Mouse (Mus musculus): ENCODE data around the gene Gsta3.
"Not testable (repeated sequence)": the region's sequence is repeated elsewhere in the genome, so short reads cannot be mapped to it uniquely, and the experiment has no call there.

Gsta3 gene

DNA sequence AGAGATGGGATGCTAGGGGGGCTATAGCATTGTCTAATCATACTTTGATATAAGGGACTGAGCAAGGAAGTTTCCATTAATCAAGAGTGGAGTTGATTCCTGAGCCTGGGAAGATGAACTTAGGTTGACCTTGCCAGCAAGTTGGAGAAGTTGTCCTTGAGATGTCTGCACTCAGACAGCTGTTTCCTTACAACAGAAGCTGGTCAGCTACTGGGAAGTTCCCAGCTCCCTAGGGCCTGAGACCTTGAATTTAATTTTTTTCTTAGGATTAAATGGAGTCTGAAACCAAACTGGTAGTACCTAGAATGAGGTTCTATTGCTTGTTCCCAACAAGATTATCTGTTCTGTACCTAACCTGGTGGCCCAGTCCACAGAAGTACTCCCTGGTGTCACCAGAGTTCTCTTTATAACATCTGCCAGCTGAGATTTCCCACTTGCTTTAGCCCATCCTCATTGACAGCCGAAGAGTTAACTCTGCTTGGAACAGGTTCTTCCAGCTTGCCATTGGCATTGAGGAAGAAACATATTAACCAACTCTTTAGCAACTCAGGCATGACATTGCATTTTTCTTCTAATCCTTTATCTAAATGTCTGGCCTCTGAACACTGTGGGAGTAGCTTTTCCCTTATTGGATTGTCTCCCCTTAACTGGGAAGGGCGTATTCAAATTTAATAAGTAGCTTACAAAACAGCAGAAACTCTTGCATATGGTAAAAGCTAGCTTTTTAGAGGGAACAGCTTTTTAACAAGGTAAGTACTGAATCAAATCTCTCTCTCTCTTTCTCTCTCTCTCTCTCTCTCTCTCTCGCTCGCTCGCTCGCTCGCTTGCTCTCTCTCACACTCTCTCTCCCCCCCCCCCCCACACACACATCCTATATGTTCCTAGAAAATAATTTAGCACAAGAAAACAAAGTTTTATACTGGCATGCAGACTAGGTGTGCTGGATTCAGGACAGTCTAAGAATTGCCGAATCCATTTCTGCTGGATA, at the start of gene Gsta3:
Gene Gsta3, plus strand, starts transcription at position 679 of the 988 bp plus-strand sequence.
- peak; percentile 20 for DNase-seq (ENCODE audit: low spot score)

DNA sequence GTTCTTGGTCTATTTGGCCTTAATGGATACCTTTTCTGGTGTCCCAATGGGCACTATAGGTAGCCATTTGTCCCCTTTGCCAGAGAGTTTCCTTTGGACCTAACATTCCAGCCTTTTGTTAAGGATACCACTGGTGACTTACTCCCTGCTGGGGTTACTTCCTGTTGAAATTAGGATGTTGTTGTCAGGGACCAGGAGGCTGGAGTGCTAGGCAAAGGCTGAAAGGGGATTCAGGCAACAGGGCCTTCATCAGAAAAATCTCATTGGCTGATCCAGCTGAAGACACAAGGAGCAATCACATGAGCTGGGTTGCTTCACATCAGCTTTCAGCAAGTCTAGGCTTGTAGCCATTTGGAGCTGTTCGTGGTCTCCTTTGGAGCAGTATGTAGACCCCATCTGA, 34.1 kb upstream of the Gsta3 start:
- DNase-seq (ENCODE audit: low spot score): no peak

DNA sequence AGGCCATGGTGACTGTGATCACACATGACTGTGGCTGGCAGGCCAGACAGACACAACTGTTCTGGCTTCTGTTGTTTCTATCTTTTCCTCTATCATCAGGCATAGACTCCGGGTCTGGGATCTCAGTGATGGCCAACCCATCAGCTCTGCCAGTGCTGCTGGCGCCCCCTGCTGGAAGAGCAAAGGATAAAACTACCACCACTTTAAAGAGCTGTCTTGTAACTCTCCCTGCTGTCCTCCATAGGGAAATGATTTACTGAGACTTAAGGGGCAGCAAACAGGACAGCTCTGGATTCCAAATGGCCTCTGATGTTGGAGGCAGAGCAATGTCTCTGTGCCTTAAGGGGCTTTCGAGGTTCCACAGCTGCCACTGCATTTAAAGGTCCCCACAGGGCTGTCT, 26.9 kb upstream of the Gsta3 start:
- DNase-seq (ENCODE audit: low spot score): not testable (repeated sequence)

DNA sequence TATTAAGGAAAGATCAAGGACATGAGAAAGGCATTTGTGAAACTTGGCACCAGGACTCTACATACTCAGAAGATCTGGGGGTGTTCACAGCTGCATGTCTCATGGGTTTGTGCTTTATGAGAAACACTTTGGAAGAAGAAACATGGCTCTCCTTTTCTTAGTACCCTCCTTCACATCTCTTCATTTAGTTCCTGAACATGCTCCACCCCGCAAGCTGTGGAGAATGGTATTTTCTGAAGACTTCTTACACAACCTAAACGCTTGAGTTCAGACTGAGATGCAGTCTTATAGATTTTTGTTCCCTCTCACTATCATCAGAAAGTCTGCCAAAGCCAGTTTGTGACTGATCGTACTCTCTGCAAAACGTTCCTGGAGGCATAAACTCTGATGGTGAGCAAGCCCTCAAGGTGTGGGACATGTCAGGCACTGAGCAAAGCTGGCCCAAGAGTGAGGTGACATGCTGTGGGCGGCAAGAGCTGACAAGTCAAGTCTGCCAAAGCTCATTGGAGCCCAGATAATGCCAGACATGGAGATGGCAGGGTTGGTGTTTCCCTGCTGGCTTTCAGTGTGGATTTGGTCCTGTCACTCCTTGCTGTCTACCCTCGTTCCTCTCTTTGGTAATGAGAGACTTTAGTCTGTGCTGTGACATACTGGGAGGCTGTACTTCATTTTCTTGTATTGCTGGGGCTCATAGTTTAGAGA, 26.2 kb upstream of the Gsta3 start:
- DNase-seq (ENCODE audit: low spot score): not testable (repeated sequence)

DNA sequence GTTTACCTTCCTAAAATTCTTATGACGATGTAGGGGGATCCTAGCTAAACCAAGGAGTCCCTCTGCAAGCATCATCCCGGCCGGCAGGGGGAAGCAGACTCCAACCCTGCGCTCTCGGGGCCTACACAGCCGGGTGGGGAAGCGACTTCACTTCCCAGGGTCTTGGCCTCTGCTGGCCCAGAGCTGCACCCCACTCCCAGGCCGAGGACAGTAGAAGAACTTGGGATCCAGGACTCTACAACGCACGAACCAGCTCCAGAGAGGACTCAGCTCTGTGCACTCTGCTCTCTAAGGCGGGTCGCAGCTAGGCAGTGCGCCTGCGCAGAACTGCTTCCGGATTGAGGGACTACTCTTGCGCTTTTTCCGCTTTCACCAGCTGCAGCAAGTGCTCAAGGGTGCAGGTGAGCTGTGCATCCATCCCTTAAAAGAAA, 21.9 kb upstream of the Gsta3 start, which contains the start of gene Tmem14a:
Gene Tmem14a, plus strand, starts transcription at position 87 of the 431 bp plus-strand sequence.
- DNase-seq (ENCODE audit: low spot score): peak; percentile 91

DNA sequence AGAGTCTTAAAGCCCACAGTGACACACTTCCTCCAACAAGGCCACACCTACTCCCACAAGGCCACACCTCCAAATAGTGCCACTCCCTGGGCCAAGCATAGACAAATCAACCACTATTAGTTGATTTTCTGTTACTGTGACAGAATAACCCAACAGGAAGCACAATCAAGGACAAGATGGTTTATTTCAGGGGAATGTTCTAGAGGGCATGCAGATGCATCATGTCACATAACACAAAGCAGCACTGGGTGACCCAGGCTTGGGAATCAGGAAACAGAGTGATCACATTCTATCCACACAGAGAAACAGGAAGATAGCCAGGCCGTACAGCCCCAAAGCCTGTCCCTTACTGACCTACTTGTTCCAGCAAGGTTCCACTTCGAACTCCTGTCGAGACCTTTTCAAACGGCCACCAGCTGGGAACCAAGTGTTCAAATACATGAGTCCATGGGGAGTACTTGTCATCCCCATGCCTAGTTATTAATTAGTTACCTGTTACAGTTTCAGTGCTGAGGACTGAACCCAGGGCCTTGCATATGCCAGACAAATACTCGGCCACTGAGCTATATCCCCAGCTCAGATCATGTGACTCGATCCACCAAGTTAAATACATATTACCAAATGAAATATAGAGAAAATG, 12.5 kb upstream of the Gsta3 start:
- DNase-seq (ENCODE audit: low spot score): no peak

DNA sequence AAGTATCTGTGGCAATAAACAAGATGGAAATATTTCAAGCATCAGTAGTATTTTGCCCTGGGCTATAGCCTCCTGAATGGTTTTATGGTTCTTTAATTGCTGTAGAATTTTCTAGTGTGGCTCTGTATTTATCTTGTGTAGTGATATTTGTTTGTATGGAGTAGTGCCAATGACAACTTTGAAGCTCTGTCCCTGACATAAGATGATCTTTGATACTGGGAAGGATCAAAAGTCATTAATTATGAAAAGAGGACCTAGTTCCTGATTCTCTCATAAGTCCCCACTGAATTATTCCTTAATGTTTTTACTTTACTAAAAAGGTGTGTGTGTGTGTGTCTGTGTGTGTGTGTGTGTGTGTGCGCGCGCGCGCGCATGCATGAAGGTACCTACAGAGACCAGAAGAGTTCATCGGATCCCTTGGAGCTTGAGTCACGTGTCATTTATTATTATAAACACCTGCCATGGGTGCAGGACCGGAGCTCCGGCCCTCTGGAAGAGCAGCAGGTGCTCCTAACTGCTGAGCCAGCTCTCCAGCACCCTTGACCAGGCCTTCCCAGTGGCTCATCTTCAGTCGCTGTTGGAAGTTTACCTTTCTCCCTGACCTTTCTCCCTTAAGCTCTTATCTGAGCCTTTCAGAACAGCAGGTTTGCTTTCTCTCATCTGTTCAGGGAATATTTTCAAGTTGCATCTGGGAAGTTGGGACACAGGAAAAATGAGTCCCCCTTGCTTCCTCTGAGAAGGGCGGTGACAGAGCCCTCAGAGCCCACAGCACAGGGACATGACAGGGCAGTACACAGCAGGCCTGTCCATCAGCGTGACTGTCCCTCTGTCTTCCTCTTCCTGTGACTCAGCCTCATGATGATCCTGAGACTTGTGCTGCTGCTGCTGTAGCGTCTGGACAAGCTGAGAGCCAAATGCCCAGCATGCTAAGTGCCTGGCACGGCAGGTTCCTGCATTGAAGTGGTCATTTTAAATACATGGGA, 11.4 kb upstream of the Gsta3 start:
- DNase-seq (ENCODE audit: low spot score): not testable (repeated sequence)

DNA sequence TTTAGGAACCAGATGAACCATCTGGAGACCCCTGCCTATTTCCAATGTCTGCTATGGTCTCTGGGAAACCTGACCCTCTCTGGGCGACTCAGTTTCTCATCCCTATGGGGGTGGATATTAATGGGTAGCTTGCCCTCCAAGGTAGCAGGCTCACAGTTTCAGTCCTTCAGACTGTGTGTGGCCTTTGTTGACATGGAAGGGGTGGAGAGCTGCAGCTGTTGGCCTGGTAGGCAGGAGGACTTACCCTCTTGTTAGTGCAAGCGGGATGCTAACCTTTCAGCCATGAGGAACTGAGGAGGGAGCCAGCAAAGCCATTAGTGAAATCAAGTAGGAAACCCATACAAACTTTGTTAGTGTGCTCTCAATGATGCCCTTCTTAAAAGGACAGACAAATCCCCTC, 10.0 kb upstream of the Gsta3 start:
- DNase-seq (ENCODE audit: low spot score): no peak

DNA sequence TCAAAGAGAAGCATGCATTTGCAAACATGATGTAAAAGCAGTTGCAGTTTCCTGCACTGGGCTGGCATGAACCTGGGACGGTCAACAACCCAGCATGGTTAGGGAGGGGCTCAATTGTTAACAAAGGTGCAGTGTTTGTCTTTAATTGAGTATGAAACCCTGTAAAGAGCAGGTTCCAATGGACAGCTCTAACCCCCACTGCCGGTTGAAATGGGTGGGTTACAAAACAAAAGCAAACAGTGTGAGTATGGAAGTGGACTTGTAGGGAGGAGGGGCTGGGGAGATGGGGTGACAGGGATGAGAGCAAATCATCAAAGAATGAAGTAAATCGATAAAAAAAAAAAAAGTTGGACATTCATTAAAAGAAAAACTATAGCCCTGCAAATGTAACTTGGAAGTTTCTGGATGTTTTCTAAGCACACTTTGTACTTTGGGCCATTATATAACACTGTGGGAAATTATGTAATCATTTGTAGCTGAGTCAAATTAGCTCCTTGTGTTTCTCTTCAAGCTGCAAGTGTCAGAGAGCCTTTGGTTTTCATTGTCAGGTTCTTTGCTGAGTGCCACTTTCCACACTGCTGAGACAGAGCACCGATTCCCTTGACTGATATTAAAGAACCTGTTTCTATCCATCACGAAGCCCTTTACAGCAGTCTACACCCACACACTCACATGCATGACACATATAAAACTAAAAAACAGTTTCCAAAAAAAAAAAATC, 8.5 kb upstream of the Gsta3 start:
- peak; percentile 12 for DNase-seq (ENCODE audit: low spot score)

DNA sequence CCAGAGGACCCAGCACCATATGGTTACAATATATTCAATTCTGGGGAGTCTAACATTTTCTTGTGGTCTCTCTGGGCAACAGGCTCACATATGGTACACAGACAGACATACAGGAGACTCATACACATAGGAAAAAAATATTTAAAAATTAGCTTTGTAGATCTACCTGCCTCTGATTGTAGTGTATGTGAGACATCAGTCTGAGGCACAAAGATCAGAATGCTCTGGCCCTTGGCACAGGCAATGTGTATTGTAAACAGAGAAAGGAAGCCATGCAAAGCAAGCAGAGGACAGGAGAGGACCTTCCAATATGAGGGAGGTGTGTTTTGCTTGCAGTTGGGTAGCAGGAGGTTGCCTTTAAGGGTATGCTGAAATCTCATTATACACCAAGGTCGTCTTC, 7.9 kb upstream of the Gsta3 start:
- no peak for DNase-seq (ENCODE audit: low spot score)

DNA sequence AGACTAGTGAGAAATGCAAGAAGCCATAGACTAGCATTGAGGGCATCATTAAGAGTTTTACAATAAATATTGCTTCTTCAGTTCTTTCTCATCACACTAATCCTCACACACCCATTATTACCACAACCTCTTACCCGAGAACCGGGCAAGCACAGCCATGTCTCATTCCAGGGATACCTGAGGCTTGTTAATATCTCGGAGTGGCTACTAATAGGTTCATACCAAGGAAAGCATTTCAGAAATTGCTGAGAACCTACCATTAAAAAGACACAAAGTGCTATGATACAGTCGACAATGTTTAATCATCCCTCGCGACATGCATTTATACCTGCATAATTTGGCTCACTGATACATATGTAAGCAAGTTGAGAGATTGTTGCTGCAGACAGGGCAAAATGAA, 5.0 kb upstream of the Gsta3 start:
- no peak for DNase-seq (ENCODE audit: low spot score)

DNA sequence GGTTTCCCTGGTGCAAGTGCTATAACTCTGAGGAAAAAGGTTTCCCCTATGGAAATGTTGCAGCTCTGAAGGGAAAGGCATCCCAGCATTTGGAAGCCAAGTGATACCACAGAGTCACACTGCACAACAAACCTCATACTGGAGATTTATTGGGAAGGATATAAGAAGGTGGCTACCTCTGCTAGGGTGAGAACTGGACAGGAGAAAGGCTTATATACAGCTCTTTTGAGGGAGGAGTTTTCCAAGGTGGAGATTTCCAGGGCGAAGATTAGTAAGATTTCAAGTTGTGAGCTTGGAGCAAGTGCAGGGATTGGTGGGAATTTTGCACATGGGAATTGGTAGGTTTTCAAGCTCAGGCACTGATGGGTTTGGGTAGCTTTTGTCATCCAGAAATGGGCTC, 707 bp downstream of the Gsta3 start:
- DNase-seq (ENCODE audit: low spot score): no peak

DNA sequence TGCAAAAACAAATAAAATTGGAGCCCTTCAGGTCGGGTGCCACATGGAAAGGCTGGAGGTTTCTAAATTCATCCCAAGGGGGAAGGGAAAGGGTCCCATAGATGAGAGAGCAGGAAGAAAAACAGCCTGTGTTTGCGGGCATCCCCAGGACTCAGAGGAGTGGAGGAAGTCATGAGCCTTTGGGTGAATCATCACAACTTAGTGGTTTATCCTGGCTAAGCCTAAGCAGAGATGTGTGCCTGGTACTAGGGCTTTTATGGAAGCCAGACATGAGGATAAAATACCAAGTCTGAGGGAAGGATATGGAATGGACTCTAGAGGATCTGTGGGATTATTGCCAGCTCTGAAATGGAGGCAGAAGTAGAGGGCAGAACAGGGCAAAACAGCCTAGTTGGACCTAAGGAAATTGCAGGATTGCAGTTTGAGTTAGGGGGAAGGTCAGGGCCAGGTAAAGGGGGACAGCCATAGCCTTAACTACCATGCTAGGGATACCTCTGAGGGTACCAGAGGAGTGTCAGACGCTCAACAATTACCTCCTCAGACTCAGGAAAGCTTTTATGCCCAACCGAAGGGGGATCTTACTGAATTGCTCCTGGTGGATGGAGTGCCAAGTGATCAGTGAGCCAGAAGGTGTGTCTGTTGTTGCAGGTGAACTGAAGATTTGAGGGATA, 4.0 kb downstream of the Gsta3 start:
- DNase-seq (ENCODE audit: low spot score): no peak

DNA sequence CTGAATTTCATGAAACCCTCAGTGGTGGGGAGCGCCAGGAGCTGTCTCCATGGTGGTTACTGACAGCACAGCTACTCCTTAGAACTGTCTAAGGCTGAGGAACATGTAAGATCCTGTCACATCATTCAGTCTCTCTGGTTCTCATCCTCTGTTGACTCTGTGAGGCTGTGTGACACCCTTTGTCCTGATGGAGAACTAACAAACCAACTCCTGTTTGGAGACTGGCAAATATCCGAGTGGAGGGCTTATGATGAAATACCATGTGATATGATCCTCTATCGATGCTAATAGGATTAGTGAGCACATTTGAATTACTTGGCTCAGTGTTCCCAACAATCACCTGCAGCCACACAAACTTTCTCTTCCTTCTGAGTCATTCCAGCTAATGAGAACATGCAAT, 5.7 kb downstream of the Gsta3 start:
- no peak for DNase-seq (ENCODE audit: low spot score)

DNA sequence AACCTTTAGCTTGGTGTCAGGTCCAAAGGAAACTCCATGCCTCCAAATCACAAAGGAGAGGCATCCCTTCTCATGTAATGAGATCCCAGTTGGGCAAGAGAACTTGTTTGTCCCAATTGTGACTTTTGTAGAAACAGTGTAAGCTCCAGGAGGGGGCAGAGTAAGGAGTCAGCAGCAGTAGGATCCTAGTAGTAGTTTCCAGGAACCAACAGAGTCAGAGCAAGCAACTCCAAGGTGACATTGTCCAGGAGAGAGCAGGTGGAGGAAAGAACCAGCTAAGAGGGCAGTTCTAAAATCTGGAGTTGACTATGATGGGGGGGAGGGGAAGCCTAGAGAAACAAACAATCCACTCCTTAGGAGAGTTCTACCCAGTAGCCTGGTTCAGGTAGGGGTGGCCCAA, 7.5 kb downstream of the Gsta3 start:
- no peak for DNase-seq (ENCODE audit: low spot score)

DNA sequence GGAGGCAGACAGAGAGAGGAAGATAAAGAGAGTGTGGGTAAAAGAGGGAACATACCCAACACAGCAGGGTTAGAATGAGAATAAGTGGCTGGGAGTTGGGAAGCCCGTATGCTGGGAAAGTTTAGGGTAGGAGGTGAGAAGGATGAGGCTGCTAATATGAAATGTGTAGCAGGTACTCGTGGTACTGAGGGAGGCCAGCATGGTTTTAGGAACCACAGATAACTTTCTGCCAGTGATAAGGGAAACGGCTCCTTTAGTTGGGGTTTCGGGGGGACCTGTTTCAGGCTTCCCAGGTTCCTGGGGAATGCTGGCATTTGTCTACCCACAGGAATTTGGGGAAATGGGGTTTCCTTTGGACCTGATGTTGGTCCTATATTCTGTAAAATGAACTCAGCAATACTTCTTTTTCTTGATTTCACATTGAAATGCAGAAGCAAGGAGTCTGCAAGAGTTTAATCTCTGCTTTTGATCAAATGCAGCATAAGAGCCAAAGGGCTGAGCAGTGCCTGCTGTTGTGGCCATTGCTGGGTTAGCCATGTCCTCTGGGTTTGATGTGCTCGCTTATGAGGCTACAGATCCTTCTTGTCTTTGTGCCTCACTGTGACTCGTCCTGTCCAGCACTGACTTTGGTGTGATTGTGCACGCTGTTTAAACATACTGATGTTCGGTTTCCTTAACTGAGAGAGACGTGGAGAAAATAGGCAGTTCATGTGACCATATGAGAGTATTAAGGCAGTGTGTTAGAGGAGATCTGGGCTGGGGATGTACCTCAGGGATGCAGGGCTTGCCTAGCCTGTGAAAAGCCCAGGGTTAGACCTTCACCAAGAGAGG, 8.4 kb downstream of the Gsta3 start:
- no peak for DNase-seq (ENCODE audit: low spot score)

DNA sequence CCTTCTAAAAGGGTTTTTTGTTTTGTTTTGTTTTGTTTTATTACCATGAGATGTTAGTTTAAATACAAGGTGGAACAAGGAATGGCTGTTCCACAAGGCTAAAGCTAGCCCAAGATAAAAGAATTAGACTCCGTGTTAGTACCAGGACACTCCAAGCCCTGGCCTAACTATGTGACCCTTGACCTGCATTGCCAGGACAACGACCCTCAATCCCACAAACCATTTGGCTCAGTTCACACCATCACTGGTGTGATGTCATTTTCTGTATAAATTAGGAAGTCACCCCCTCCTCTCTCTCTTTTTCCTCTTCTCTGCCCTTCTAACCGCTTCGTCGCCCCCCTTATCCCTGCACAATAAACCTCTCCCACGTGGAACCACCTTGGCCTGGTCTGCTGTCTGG, 11.3 kb downstream of the Gsta3 start:
- DNase-seq (ENCODE audit: low spot score): no peak

DNA sequence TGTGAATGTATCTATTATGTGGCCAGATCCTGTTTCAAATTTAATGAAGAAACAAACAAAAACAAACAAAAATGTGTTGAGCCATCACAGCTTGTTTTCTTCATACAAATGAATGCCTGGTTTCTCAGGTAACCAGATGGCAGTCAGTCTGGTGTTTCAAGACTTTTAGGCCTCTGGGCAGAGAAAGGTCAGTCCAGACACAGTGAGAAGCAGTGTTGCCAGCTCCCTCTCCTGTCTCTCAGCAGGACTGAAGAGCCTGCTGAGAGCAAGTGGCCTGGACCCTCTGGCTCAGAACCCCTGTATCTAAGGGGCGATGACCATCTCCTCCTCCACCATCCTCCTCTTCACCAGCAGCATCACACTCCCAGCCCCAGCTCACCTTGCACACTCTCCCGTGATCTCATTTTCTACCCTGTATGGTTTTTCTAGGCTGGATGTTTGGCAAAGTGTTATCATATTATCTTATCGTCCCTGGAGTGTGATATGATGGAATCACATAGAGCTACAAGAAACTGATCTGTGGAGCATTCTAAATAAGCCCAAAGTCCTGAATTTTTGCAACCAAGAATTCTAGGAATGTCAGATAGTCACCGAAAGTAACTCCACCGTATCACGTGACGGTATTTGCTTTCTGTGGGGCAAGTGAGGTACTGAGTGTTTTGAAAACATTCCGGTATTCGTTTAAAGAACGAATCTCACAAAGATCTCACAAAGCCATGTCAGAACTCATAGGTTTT, 12.3 kb downstream of the Gsta3 start:
- DNase-seq (ENCODE audit: low spot score): no peak

DNA sequence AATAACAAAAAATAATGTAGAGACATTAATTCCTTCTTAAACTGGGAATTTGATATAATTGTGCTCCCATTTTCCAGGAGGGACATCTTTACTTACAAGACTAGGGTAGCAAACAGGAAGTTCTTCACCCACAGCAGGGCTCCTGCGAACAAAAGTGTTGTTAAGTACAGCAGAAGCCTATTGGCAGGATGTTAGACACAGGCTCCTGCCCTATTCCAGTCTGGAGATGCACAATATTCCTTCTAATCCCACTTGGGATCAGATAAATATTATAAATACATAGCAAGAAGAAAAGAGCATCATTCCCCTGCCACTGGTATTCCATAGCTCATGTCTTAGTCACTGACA, 12.9 kb downstream of the Gsta3 start:
- no peak for DNase-seq (ENCODE audit: low spot score)

All from urinary bladder, postnatal 14 days (tissue).